Mouse (Mus musculus) small intestine, adult 2 months (tissue): Measurements from ENCODE around the gene Tmem125.

ENCODE experiments used
- CTCF ChIP-seq: fragments of 200-500 bp; IDR thresholded peaks from 2 replicates; pipeline ENCODE4 v1.5.1; 2012; ENCODE audit warnings: low read depth, mild to moderate bottlenecking, control low read depth, inconsistent platforms, low read length, moderate library complexity, mixed read lengths; ENCODE audit not compliant: insufficient replicate concordance, insufficient read length; ENCODE audit errors: extremely low read depth
- POLR2A ChIP-seq: fragments of 200-500 bp; IDR thresholded peaks from 2 replicates; pipeline ENCODE4 v1.6.1; 2012; ENCODE audit warnings: low read depth, mild to moderate bottlenecking, control low read depth, inconsistent platforms, low read length, moderate library complexity

GRCm38 (mm10) chr4:118525779-118526178 lies 18.1 kb downstream of the Tmem125 start:
- TF ChIP-seq CTCF: no peak
- no peak for TF ChIP-seq POLR2A
